Comparison of ENCODE assay signal across 16 mouse cellular contexts in genomic region chr14:86067743-86068142, GRCm38 (mm10).
"Had no signal": no experiment of that assay in that cellular context is flagged by ENCODE, and none has a peak within 500 bp of the region (broad histone marks: within the 10 kb centered on the region; RNA-seq: fewer than 3 reads in every experiment).

No protein-coding gene starts in this region.

- H3K4me3 ChIP-seq: neural tube, embryonic 13.5 days; neural tube, embryonic 15.5 days; stomach, embryonic 15.5 days had no signal

- H3K4me2 ChIP-seq: neural tube, embryonic 13.5 days; neural tube, embryonic 15.5 days; stomach, embryonic 15.5 days had no signal

- H3K36me3 ChIP-seq: neural tube, embryonic 13.5 days; neural tube, embryonic 15.5 days; stomach, embryonic 15.5 days had no signal

- H3K9ac ChIP-seq: neural tube, embryonic 13.5 days; neural tube, embryonic 15.5 days; stomach, embryonic 15.5 days had no signal

- H3K27ac ChIP-seq: neural tube, embryonic 13.5 days; neural tube, embryonic 15.5 days; stomach, embryonic 15.5 days; stomach, postnatal 0 days had no signal

- DNase-seq: retina, postnatal 1 day; right cerebral cortex, adult 18-20 months; right cerebral cortex, postnatal 14 days; right cerebral cortex, postnatal 25 days; right cerebral cortex, postnatal 4 days; spleen, adult 18-20 months; thymus, adult 18-20 months; thymus, adult 2 months; thymus, postnatal 14 days; thymus, postnatal 25 days; thymus, postnatal 36 days; thymus, postnatal 4 days had no signal

- H3K9me3 ChIP-seq: neural tube, embryonic 13.5 days; neural tube, embryonic 15.5 days; stomach, embryonic 15.5 days had no signal

- H3K27me3 ChIP-seq: neural tube, embryonic 13.5 days; neural tube, embryonic 15.5 days; stomach, embryonic 15.5 days had no signal

- H3K4me1 ChIP-seq: neural tube, embryonic 15.5 days; stomach, embryonic 15.5 days had no signal
